ENCODE assay signal across 17 mouse cellular contexts in genomic region chr1:187238061-187238460, GRCm38 (mm10). TPM values are rescaled to one million over a fixed set of nuclear protein-coding genes. Genes with fewer than 3 reads are reported as not detected.
"Had no signal": no experiment of that assay in that cellular context is flagged by ENCODE, and none has a peak within 500 bp of the region (broad histone marks: within the 10 kb centered on the region; RNA-seq: fewer than 3 reads in every experiment).

No protein-coding gene starts in this region.

- H3K9me3 ChIP-seq: midbrain, embryonic 12.5 days; midbrain, embryonic 15.5 days; neural tube, embryonic 12.5 days; neural tube, embryonic 15.5 days; stomach, embryonic 15.5 days had no signal

- H3K9ac ChIP-seq: lung, embryonic 14.5 days; midbrain, embryonic 12.5 days; midbrain, embryonic 15.5 days; neural tube, embryonic 12.5 days; neural tube, embryonic 15.5 days; stomach, embryonic 15.5 days had no signal

- DNase-seq: layer of hippocampus, postnatal 36 days; lung, embryonic 14.5 days; right cerebral cortex, adult 18-20 months; right cerebral cortex, postnatal 14 days; right cerebral cortex, postnatal 4 days; thymus, postnatal 25 days had no signal

- ATAC-seq: hindbrain, embryonic 16.5 days; intestine, embryonic 16.5 days; lung, postnatal 0 days; midbrain, embryonic 15.5 days had no signal

- H3K27ac ChIP-seq: left cerebral cortex, adult 2 months; macrophage; midbrain, embryonic 12.5 days; midbrain, embryonic 15.5 days; neural tube, embryonic 12.5 days; neural tube, embryonic 15.5 days; stomach, embryonic 15.5 days had no signal

- H3K4me1 ChIP-seq: midbrain, embryonic 15.5 days; neural tube, embryonic 12.5 days; neural tube, embryonic 15.5 days had no signal

- H3K4me3 ChIP-seq: left cerebral cortex, adult 2 months; midbrain, embryonic 12.5 days; midbrain, embryonic 15.5 days; neural tube, embryonic 12.5 days; neural tube, embryonic 15.5 days; stomach, embryonic 15.5 days had no signal

- H3K36me3 ChIP-seq: neural tube, embryonic 15.5 days; stomach, embryonic 15.5 days had no signal

- H3K4me2 ChIP-seq: liver, embryonic 11.5 days; lung, embryonic 14.5 days; midbrain, embryonic 12.5 days; midbrain, embryonic 15.5 days; neural tube, embryonic 12.5 days; neural tube, embryonic 15.5 days; stomach, embryonic 15.5 days had no signal

- H3K27me3 ChIP-seq: midbrain, embryonic 12.5 days; midbrain, embryonic 15.5 days; neural tube, embryonic 12.5 days; neural tube, embryonic 15.5 days; stomach, embryonic 15.5 days had no signal

RNA-seq across cellular contexts. Expression of gene Spata17, which starts 22.8 kb away (rescaled TPM):
- polyA plus RNA-seq: macrophage had no signal
